Mouse (Mus musculus): ENCODE results near the gene Faim2. TPM values are rescaled to one million over a fixed set of nuclear protein-coding genes. Genes with fewer than 3 reads are reported as not detected.

Faim2 gene
- total RNA-seq (2017): not detected in 2 replicates

- ATAC-seq (ENCODE audit: extremely low read depth, insufficient number of reproducible peaks, low FRiP score, poor library complexity, severe bottlenecking): no peak
These were observed at the start of gene Faim2 for GRCm38 (mm10) chr15:99527629-99528353. Faim2 (minus strand) TSS chr15:99528165.

GRCm38 (mm10) chr15:99569123-99569522 lies 41.2 kb upstream of the Faim2 start:
- no peak for ATAC-seq (ENCODE audit: extremely low read depth, insufficient number of reproducible peaks, low FRiP score, poor library complexity, severe bottlenecking)

GRCm38 (mm10) chr15:99568682-99569081 lies 40.7 kb upstream of the Faim2 start:
- ATAC-seq (ENCODE audit: extremely low read depth, insufficient number of reproducible peaks, low FRiP score, poor library complexity, severe bottlenecking): no peak

GRCm38 (mm10) chr15:99567371-99567770 lies 39.4 kb upstream of the Faim2 start:
- ATAC-seq (ENCODE audit: extremely low read depth, insufficient number of reproducible peaks, low FRiP score, poor library complexity, severe bottlenecking): no peak

GRCm38 (mm10) chr15:99560246-99560645 lies 32.3 kb upstream of the Faim2 start:
- no peak for ATAC-seq (ENCODE audit: extremely low read depth, insufficient number of reproducible peaks, low FRiP score, poor library complexity, severe bottlenecking)

GRCm38 (mm10) chr15:99558947-99559346 lies 31.0 kb upstream of the Faim2 start:
- no peak for ATAC-seq (ENCODE audit: extremely low read depth, insufficient number of reproducible peaks, low FRiP score, poor library complexity, severe bottlenecking)

GRCm38 (mm10) chr15:99553767-99554166 lies 25.8 kb upstream of the Faim2 start:
- no peak for ATAC-seq (ENCODE audit: extremely low read depth, insufficient number of reproducible peaks, low FRiP score, poor library complexity, severe bottlenecking)

- ATAC-seq (ENCODE audit: extremely low read depth, insufficient number of reproducible peaks, low FRiP score, poor library complexity, severe bottlenecking): no peak
These were observed 21.9 kb upstream of the Faim2 start for GRCm38 (mm10) chr15:99549901-99550300.

GRCm38 (mm10) chr15:99547732-99548131 lies 19.8 kb upstream of the Faim2 start:
- ATAC-seq (ENCODE audit: extremely low read depth, insufficient number of reproducible peaks, low FRiP score, poor library complexity, severe bottlenecking): no peak

- ATAC-seq (ENCODE audit: extremely low read depth, insufficient number of reproducible peaks, low FRiP score, poor library complexity, severe bottlenecking): no peak
These were observed 18.6 kb upstream of the Faim2 start for GRCm38 (mm10) chr15:99546596-99546995.

GRCm38 (mm10) chr15:99544047-99544446 lies 16.1 kb upstream of the Faim2 start:
- no peak for ATAC-seq (ENCODE audit: extremely low read depth, insufficient number of reproducible peaks, low FRiP score, poor library complexity, severe bottlenecking)

GRCm38 (mm10) chr15:99539891-99540290 lies 11.9 kb upstream of the Faim2 start:
- no peak for ATAC-seq (ENCODE audit: extremely low read depth, insufficient number of reproducible peaks, low FRiP score, poor library complexity, severe bottlenecking)

GRCm38 (mm10) chr15:99536889-99537862 lies 9.2 kb upstream of the Faim2 start:
- no peak for ATAC-seq (ENCODE audit: extremely low read depth, insufficient number of reproducible peaks, low FRiP score, poor library complexity, severe bottlenecking)

GRCm38 (mm10) chr15:99532023-99532422 lies 4.1 kb upstream of the Faim2 start:
- no peak for ATAC-seq (ENCODE audit: extremely low read depth, insufficient number of reproducible peaks, low FRiP score, poor library complexity, severe bottlenecking)

GRCm38 (mm10) chr15:99531146-99531545 lies 3.2 kb upstream of the Faim2 start:
- no peak for ATAC-seq (ENCODE audit: extremely low read depth, insufficient number of reproducible peaks, low FRiP score, poor library complexity, severe bottlenecking)

GRCm38 (mm10) chr15:99526681-99527080 lies 1.3 kb downstream of the Faim2 start:
- no peak for ATAC-seq (ENCODE audit: extremely low read depth, insufficient number of reproducible peaks, low FRiP score, poor library complexity, severe bottlenecking)

- no peak for ATAC-seq (ENCODE audit: extremely low read depth, insufficient number of reproducible peaks, low FRiP score, poor library complexity, severe bottlenecking)
These were observed 7.7 kb downstream of the Faim2 start for GRCm38 (mm10) chr15:99520306-99520705.

GRCm38 (mm10) chr15:99519626-99520025 lies 8.3 kb downstream of the Faim2 start:
- ATAC-seq (ENCODE audit: extremely low read depth, insufficient number of reproducible peaks, low FRiP score, poor library complexity, severe bottlenecking): no peak

- no peak for ATAC-seq (ENCODE audit: extremely low read depth, insufficient number of reproducible peaks, low FRiP score, poor library complexity, severe bottlenecking)
These were observed 10.2 kb downstream of the Faim2 start for GRCm38 (mm10) chr15:99517715-99518114.

GRCm38 (mm10) chr15:99516715-99517114 lies 11.2 kb downstream of the Faim2 start:
- no peak for ATAC-seq (ENCODE audit: extremely low read depth, insufficient number of reproducible peaks, low FRiP score, poor library complexity, severe bottlenecking)

All from neutrophil, adult 5-6 weeks (primary cell).